Mouse (Mus musculus) left cerebral cortex, adult 2 months (tissue): ENCODE measurements around the gene Spint4. TPM values are rescaled to one million over a fixed set of nuclear protein-coding genes. Genes with fewer than 3 reads are reported as not detected.
"Not testable (repeated sequence)": the region's sequence is repeated elsewhere in the genome, so short reads cannot be mapped to it uniquely, and the experiment has no call there.

Experiments used
- DNase-seq, 2 experiments: peaks; one replicate each; pipeline ENCODE4 v3.0.0; 2021 to 2022; ENCODE audit warnings: low spot score in 2 of 2, mixed read lengths in 1 of 2; ENCODE audit errors: extremely low spot score in 1 of 2
- H3K27ac ChIP-seq: fragments of 200-600 bp; 2 replicates; pipeline ENCODE4 v1.8.1; 2022
- H3K4me3 ChIP-seq: fragments of 200-600 bp; 2 replicates; pipeline ENCODE4 v1.8.1; 2022
- CTCF ChIP-seq: fragments of 200-600 bp; IDR thresholded peaks from 2 replicates; pipeline ENCODE4 v1.8.1; 2022; ENCODE audit warnings: antibody characterized with exemption, mild to moderate bottlenecking, moderate library complexity
- intact Hi-C: fragments of 180-260 bp; cut with DNase I; formaldehyde crosslinking; loops from one replicate; pipeline ENCODE4 v1.15.1; 2025
- total RNA-seq, 2 experiments: library from RNA; stranded (reverse); gene quantifications; 2 replicates each; pipeline ENCODE4 v1.2.3; 2021

Spint4 gene
- total RNA-seq, 2 experiments from 2014 or later = not detected

- Histone ChIP-seq H3K4me3 (no peak overlapping the region), H3K27ac (no peak overlapping the region)
- no peak for TF ChIP-seq CTCF
- intact Hi-C loops = no loop called here
- DNase-seq = no peak
These were observed 2.7 kb downstream of the Spint4 start for GRCm38 (mm10) chr2:164700959-164701358.

DNA sequence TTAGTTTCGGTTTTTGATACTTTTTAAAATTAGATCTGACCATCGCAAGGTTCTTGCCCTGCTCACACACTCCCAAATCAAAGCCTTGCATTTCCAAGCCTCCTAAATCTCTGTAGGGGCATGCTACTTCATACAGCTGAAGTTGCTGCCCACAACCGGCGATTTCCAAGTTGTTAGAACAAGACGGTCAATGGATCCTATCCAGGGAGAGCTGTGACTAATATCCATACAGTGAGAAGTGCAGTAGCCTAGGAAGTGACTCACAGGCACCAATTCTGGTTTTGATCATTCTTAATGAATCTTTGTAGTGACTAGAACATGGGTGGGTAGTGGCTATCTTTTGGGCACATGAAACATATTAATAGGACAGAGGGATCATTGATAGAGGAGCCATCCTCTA lies 3.5 kb downstream of the Spint4 start:
- DNase-seq = no peak
- no peak overlapping the region for H3K4me3 ChIP-seq
- intact Hi-C loops = no loop called here
- TF ChIP-seq CTCF = no peak
- H3K27ac ChIP-seq = no peak overlapping the region

DNA sequence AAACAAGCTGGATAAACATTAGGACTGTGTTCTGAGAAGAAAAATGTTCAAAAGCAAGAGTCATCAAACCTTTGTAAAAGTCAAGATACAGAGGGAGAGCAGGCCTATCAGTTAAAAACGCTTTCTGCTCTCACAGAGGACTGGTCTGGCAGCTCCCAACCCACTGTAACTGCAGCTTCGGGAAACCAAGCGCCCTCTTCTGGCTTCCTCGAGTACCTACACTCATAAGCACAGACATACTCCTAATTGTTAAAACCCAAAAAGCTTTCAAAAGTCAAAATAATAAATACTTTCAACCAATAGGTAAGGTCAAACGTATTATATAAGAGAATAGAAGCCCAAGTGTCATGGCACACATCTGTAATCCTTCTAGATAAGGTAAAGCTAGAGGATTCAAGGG lies 5.9 kb downstream of the Spint4 start:
- intact Hi-C loops = no loop called here
- DNase-seq = no peak
- no peak overlapping the region for H3K4me3 ChIP-seq
- H3K27ac ChIP-seq = no peak overlapping the region
- TF ChIP-seq CTCF = no peak

- Histone ChIP-seq H3K4me3 (no peak overlapping the region), H3K27ac (no peak overlapping the region)
- no peak for TF ChIP-seq CTCF
- DNase-seq = no peak
- intact Hi-C loops = no loop called here
These were observed 7.0 kb downstream of the Spint4 start for GRCm38 (mm10) chr2:164705328-164705727.

DNA sequence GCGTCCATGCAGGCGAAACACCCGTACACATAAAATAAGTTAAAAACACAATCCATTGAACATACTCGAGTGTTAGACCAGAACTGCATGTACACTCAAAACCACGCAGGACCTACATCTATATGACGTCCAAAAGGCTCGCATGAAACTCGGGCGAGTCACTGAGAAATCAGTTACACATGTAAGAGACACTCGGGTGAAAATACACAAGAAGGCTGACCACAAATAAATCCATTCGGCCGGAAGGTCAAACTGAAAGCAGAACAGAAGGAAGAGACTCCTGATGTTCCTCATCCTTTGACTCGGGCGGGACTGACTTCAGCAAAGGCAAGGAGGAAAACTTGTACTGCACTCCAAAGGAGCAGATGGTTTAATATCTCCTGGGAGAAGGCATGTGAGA lies 7.7 kb downstream of the Spint4 start:
- Histone ChIP-seq H3K27ac (no peak overlapping the region), H3K4me3 (no peak overlapping the region)
- TF ChIP-seq CTCF = no peak
- intact Hi-C loops = no loop called here
- no peak for DNase-seq

DNA sequence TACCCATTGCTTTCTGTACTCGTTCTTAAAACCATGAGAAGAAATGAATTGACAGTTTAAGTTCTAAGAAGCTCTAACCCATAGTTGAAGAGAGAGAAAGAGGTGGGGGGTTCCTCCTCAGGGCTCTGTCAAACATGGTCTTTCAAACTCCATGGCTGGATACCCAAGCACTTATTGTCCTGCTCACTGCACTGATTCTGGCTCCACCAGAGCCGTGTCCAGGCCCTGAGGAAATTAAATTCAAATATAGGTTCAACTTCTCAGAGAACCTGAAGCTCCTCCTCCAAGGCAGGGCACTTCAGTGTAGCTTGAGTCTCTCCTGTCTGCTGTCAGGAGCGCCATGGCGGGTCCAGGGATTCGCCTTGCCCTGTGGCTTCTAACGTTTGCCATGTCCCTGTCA lies 16.7 kb downstream of the Spint4 start, which contains the start of gene Spint5:
Gene Spint5 (plus strand): TSS at position 301 of the 400 bp plus-strand sequence.
- TF ChIP-seq CTCF = no peak

GRCm38 (mm10) chr2:164716194-164716786 lies 18.0 kb downstream of the Spint4 start:
- DNase-seq, intact Hi-C loops, H3K4me3 ChIP-seq, H3K27ac ChIP-seq: not testable (repeated sequence)

More for the DNA sequence above, 16.7 kb downstream of the Spint4 start, which contains the start of gene Spint5:
- intact Hi-C loops = no loop called here
- no peak for DNase-seq
- H3K4me3 ChIP-seq = no peak within 1 kb of the TSS
- H3K27ac ChIP-seq = no peak within 1 kb of the TSS

DNA sequence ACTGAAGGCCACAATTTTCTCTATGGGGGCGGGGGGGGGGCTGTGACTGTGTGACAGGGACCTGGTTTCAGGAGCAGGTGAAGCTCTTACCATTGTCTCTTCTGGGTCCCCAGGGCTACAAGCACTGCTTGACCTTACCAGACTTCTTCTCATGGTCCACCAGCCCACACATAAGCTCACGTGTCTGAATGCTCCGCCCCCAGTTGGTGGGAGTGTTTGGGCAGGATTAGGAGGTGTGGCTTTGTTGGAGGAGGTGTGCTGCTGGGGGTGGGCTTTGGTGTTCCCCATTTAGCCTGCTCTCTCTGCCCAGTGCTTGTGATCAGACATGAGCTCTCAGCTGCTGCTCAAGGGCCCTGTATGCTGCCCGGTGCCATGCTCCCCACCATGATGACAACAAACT lies 25.0 kb downstream of the Spint4 start:
- intact Hi-C loops = loop anchor here (10.0 kb wide), 1 partner anchor 308 kb away; no protein-coding TSS in a partner anchor
- H3K27ac ChIP-seq = no peak overlapping the region
- H3K4me3 ChIP-seq = no peak overlapping the region
- no peak for TF ChIP-seq CTCF
- DNase-seq = no peak

DNA sequence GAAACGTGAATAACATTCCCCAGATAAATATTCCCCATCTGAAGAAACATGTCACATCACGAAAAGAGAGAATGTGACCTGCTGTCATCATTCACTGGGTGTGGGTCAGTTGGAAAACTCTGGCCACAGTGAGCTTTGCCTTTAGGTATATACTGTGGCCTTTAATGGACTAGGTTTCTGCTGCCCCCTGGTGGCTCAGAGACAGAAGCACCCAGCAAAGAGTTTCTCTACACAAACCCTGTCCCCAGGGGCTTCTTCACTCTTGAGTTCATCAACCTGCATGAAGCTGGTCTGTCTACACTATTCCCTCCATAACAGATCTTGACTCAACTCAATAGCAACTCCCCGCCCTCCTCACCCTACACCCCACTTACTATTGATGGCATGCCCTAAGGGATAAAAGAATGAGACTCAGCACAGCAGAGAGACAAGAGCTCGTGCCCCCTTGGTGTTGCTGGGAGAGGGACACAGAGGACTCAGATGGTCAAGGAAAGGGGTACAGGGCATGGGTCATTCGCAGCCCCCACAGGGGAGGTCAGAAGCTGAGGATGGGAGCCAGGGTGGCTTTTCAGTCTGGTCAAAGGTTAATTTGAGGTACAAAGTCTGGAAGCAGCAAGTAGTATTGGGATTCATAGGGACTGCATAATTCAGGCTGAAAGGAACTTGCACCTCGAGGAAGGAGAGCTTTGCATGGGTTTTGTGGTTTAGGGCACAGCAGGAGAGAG lies 27.8 kb downstream of the Spint4 start:
- Histone ChIP-seq H3K4me3 (no peak overlapping the region), H3K27ac (no peak overlapping the region)
- TF ChIP-seq CTCF = peak; percentile 95
- intact Hi-C loops = loop anchor here (1.0 to 10.0 kb wide), 3 partner anchors 47 to 311 kb away; no protein-coding TSS in a partner anchor
- peak; percentile 56 to 58 for DNase-seq

- no peak for TF ChIP-seq CTCF
- no peak overlapping the region for H3K4me3 ChIP-seq
- intact Hi-C loops = no loop called here
- DNase-seq = no peak
- H3K27ac ChIP-seq = no peak overlapping the region
These were observed 33.4 kb downstream of the Spint4 start for GRCm38 (mm10) chr2:164731719-164732118.

GRCm38 (mm10) chr2:164733259-164733658 lies 35.0 kb downstream of the Spint4 start:
- intact Hi-C loops = no loop called here
- no peak for TF ChIP-seq CTCF
- no peak for DNase-seq

GRCm38 (mm10) chr2:164734839-164735238 lies 36.5 kb downstream of the Spint4 start:
- Histone ChIP-seq H3K27ac (no peak overlapping the region), H3K4me3 (no peak overlapping the region)
- TF ChIP-seq CTCF = no peak
- intact Hi-C loops = no loop called here
- no peak for DNase-seq

More at GRCm38 (mm10) chr2:164733259-164733658, 35.0 kb downstream of the Spint4 start:
- H3K4me3 ChIP-seq = no peak overlapping the region
- H3K27ac ChIP-seq = no peak overlapping the region
